In the genomic region with DNA sequence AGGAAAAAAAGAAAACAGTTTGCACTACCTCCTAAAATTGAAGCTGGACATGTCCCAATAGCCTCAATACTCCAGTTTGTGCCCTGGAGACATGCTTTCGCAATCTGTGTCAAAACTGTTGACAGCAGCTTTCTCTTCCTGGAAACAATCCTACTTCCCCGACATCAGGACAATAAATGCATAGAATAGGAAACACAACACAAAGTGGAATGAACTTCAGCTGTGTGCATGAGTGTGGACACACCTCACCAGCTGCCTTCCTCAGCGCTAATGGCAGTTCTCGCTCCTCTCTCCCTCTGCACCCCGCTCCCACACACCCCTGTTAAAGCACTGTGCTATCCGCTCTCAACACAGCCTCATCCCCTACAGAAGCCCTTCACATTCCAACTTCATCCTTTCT, we compare ENCODE assay signal across 11 mouse cellular contexts. TPM values are rescaled to one million over a fixed set of nuclear protein-coding genes. Genes with fewer than 3 reads are reported as not detected.
A peak's percentile ranks its signal among the peaks of the same experiment; 100 is the strongest.
DNase-seq lines count a peak whose midpoint lies in the region; ATAC-seq and TF ChIP-seq lines count a peak whose summit lies in the region.
"Had no signal": no experiment of that assay in that cellular context is flagged by ENCODE, and none has a peak within 500 bp of the region (broad histone marks: within the 10 kb centered on the region; RNA-seq: fewer than 3 reads in every experiment).

No protein-coding gene starts in this region.

- no peak overlapping the region for H3K27ac ChIP-seq in intestine, postnatal 0 days (ENCODE audit: low read depth, low read length)
- no peak overlapping the region for H3K27ac ChIP-seq in intestine, embryonic 15.5 days
- H3K27ac ChIP-seq: layer of hippocampus, adult 2 months had no signal

- no peaks in the 10 kb centered on the region for H3K36me3 ChIP-seq in intestine, postnatal 0 days (ENCODE audit: control insufficient read depth, insufficient read depth)
- H3K36me3 ChIP-seq in intestine, embryonic 15.5 days, result no peaks in the 10 kb centered on the region

- no peak overlapping the region for H3K9ac ChIP-seq in intestine, postnatal 0 days (ENCODE audit: low read depth, low read length)
- H3K9ac ChIP-seq in intestine, embryonic 15.5 days, result no peak overlapping the region

- ATAC-seq in intestine, postnatal 0 days, result peak; percentile 36; the same call in 1 of the 2 replicates
- no peak for ATAC-seq in intestine, embryonic 15.5 days
- peak; percentile 80 for ATAC-seq in megakaryocyte progenitor cell, adult 5-6 weeks (replicated peaks; ENCODE audit: poor library complexity)

- peak; percentile 29 for DNase-seq in adrenal gland, postnatal 14 days
- DNase-seq in adrenal gland, adult 18-20 months (ENCODE audit: low spot score in 2 of 2), result no peak
- peak; percentile 27 for DNase-seq in lung, adult 2 months
- DNase-seq in retina, postnatal 1 day, result no peak
- DNase-seq in kidney, adult 11 months, result no peak
- DNase-seq: kidney, adult 8-10 months; left cerebral cortex, postnatal 4 days had no signal

- WGBS in intestine, postnatal 0 days, result 70% methylated on average over 6 of the region's 6 CpGs
- WGBS in intestine, embryonic 15.5 days, result 87% methylated on average over 6 of the region's 6 CpGs
- WGBS in lung, adult 2 months, result 49% methylated on average over 6 of the region's 6 CpGs

- no peak overlapping the region for H3K4me2 ChIP-seq in intestine, postnatal 0 days (replicated peaks; ENCODE audit: low read depth)
- no peak overlapping the region for H3K4me2 ChIP-seq in intestine, embryonic 15.5 days (replicated peaks)

- TF ChIP-seq POLR2A in lung, adult 2 months (IDR thresholded peaks at IDR 0.05; ENCODE audit: borderline replicate concordance, extremely low read depth, low read depth, low read length), result no peak

- H3K4me1 ChIP-seq in intestine, postnatal 0 days (replicated peaks; ENCODE audit: control insufficient read depth, insufficient read depth, low read length), result 0 out of 2 replicates have a peak, but pooled peaks cover under 1% of the 10 kb centered on the region
- no peaks in the 10 kb centered on the region for H3K4me1 ChIP-seq in intestine, embryonic 15.5 days (replicated peaks)
- peaks cover 37% of the 10 kb centered on the region for H3K4me1 ChIP-seq in lung, adult 2 months (ENCODE audit: control insufficient read depth, insufficient read depth, low read length)

- H3K27me3 ChIP-seq in intestine, postnatal 0 days (replicated peaks; ENCODE audit: control insufficient read depth, insufficient read depth, low read length), result no peaks in the 10 kb centered on the region
- no peaks in the 10 kb centered on the region for H3K27me3 ChIP-seq in intestine, embryonic 15.5 days (replicated peaks)

- no peak for TF ChIP-seq CTCF in intestine, postnatal 0 days (IDR thresholded peaks at IDR 0.05; ENCODE audit: low read depth)
- no peak for TF ChIP-seq CTCF in lung, adult 2 months (IDR thresholded peaks at IDR 0.05; ENCODE audit: insufficient read depth, low read length)

- H3K4me3 ChIP-seq in intestine, postnatal 0 days (ENCODE audit: low read depth, low read length), result no peak overlapping the region
- no peak overlapping the region for H3K4me3 ChIP-seq in intestine, embryonic 15.5 days (replicated peaks)
- H3K4me3 ChIP-seq in lung, adult 2 months (replicated peaks; ENCODE audit: extremely low read depth, low read depth, low read length), result no peak overlapping the region
- H3K4me3 ChIP-seq: layer of hippocampus, adult 2 months had no signal

- no peaks in the 10 kb centered on the region for H3K9me3 ChIP-seq in intestine, postnatal 0 days (ENCODE audit: control insufficient read depth)
- no peaks in the 10 kb centered on the region for H3K9me3 ChIP-seq in intestine, embryonic 15.5 days

RNA-seq across cellular contexts. Expression of a gene that starts 12.8 kb away (rescaled TPM):
- 105 and 106 TPM in 2 replicates for total RNA-seq in adrenal gland, postnatal 14 days (2021)
- 100 to 1,000 TPM in 1 of 2 experiments, 10 to 100 TPM in 1; 82.6 to 101 TPM for total RNA-seq in adrenal gland, adult 18-20 months (2021)
- 25.7 and 28.5 TPM in 2 replicates for polyA plus RNA-seq in intestine, postnatal 0 days (2015; fragmentation: Nextera tagmentation; extraction: Ambion mirVana)
- 46.9 and 51.1 TPM in 2 replicates for polyA plus RNA-seq in intestine, embryonic 15.5 days (2015; fragmentation: Nextera tagmentation; extraction: Ambion mirVana)
- polyA plus RNA-seq in lung, adult 2 months (2012; rRNA removed), result 43.5 and 55.6 TPM in 2 replicates
- total RNA-seq in megakaryocyte progenitor cell, adult 5-6 weeks (2015), result 87.2 and 88.0 TPM in 2 replicates
- total RNA-seq in megakaryocyte progenitor cell, adult 5-6 weeks (2017), result 82.1 and 93.0 TPM in 2 replicates

Comparison
In these comparisons a context has a peak if more than half of its experiments do, and no peak if none do; other contexts are left out.
1. DNase-seq: peak in adrenal gland, postnatal 14 days (single experiment) and lung, adult 2 months (single experiment); none in adrenal gland, adult 18-20 months (0 of 2), retina, postnatal 1 day (single experiment) and kidney, adult 11 months (single experiment).